Mouse (Mus musculus): ENCODE results near the gene Sohlh2. TPM values are rescaled to one million over a fixed set of nuclear protein-coding genes. Genes with fewer than 3 reads are reported as not detected.
"Not testable (repeated sequence)": the region's sequence is repeated elsewhere in the genome, so short reads cannot be mapped to it uniquely, and the experiment has no call there.

Sohlh2 gene
- polyA plus RNA-seq, 1 experiment from 2014 or later: 0.15 TPM

DNA sequence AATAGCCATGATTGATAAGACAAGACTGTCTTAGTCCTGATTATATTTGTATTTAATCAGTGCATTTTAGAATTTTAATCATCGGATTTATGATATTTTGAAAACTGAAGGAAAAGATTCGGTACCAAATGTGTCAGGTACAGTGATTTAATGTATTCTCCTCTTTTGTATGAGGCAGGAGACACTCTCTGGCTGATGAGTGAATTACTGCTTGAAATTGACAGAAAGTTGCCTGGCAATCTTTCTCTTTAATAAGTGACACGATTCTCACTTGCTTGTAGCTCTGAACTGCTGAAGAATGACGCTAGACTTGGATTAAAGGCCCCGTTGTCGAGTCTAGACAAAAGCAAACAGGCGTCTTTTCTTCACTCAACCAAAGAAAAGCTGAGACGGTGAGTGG, 13.0 kb downstream of the Sohlh2 start:
- no peak overlapping the region for H3K27ac ChIP-seq (replicated peaks; ENCODE audit: low read depth, low read length)
- H3K4me2 ChIP-seq (ENCODE audit: low read depth, low read length): no peak overlapping the region
- H3K4me1 ChIP-seq (ENCODE audit: control insufficient read depth, insufficient read depth, low read length): no peaks in the 10 kb centered on the region
- H3K4me3 ChIP-seq (ENCODE audit: low read depth, low read length): no peak overlapping the region
- DNase-seq (ENCODE audit: low spot score): no peak
- no peaks in the 10 kb centered on the region for H3K36me3 ChIP-seq (ENCODE audit: control insufficient read depth, insufficient read depth, low read length)
- H3K27me3 ChIP-seq (replicated peaks; ENCODE audit: control insufficient read depth, insufficient read depth, low read length): no peaks in the 10 kb centered on the region
- whole genome bisulfite sequencing: 79% methylated on average over 8 of the region's 8 CpGs
- no peak overlapping the region for H3K9ac ChIP-seq (ENCODE audit: low read depth, low read length)
- no peak for ATAC-seq (ENCODE audit: low read depth)
- no peaks in the 10 kb centered on the region for H3K9me3 ChIP-seq (ENCODE audit: control insufficient read depth, low read length)

DNA sequence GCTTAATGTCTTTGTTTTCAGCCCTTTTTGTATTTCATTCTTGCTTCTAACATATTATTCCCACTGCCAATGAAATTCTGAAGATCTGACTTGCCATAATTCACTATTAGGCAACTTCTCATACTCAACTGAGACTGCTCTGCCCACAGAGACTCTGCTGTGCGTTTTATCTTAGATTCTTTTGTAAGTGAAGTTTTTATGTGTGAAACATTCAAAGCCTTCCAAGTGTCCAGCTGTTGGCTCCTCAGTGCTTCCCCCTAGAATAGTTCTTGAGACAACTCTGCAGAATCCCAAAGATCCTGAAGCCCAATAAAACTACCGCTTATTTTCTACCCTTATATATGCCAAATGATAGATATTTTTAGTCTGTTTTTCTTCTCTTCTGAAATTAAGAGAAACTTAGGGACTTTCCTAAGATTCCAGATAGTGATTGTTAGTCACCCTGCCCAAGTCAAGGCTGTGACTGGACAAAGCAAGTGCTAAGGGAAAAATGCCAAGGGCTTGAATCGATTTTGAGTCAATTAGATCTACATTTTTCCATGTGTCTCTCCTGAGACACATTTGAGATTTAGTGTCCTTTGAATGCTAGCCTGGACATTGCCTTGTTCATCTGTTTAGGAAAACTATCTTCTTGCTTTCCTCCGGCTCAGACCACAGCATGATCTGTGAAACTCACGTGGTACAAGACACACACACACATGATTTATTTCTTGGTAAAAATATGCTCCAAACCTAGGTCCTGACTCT, 13.9 kb downstream of the Sohlh2 start:
- H3K27ac ChIP-seq (replicated peaks; ENCODE audit: low read depth, low read length): no peak overlapping the region
- no peak for ATAC-seq (ENCODE audit: low read depth)
- H3K9ac ChIP-seq (ENCODE audit: low read depth, low read length): no peak overlapping the region
- 83% methylated on average over 5 of the region's 5 CpGs for WGBS
- no peak overlapping the region for H3K4me2 ChIP-seq (ENCODE audit: low read depth, low read length)
- no peaks in the 10 kb centered on the region for H3K36me3 ChIP-seq (ENCODE audit: control insufficient read depth, insufficient read depth, low read length)
- H3K27me3 ChIP-seq (replicated peaks; ENCODE audit: control insufficient read depth, insufficient read depth, low read length): no peaks in the 10 kb centered on the region
- H3K9me3 ChIP-seq (ENCODE audit: control insufficient read depth, low read length): no peaks in the 10 kb centered on the region
- H3K4me1 ChIP-seq (ENCODE audit: control insufficient read depth, insufficient read depth, low read length): no peaks in the 10 kb centered on the region
- no peak overlapping the region for H3K4me3 ChIP-seq (ENCODE audit: low read depth, low read length)
- no peak for DNase-seq (ENCODE audit: low spot score)

DNA sequence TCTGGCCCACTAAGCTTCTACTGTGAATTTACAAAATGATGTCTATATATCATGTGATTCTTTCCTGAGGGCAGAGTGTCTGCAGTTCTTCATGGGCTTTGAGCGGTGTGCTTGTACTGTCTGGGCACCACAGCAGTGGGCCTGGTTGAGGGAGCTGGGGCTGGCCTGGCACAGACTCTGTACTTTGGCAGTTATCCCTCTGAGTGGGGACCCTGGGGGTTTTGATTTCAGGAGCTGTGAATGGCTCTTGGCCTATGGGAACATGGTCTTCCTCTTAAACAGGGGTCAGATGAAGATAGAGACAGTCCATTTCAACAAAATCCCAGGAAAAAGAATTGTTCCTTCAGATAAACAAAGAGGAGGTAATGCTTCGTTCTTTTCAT, 14.5 kb downstream of the Sohlh2 start:
- no peaks in the 10 kb centered on the region for H3K27me3 ChIP-seq (replicated peaks; ENCODE audit: control insufficient read depth, insufficient read depth, low read length)
- no peaks in the 10 kb centered on the region for H3K36me3 ChIP-seq (ENCODE audit: control insufficient read depth, insufficient read depth, low read length)
- no peak overlapping the region for H3K27ac ChIP-seq (replicated peaks; ENCODE audit: low read depth, low read length)
- H3K4me2 ChIP-seq (ENCODE audit: low read depth, low read length): no peak overlapping the region
- no peak for ATAC-seq (ENCODE audit: low read depth)
- H3K4me1 ChIP-seq (ENCODE audit: control insufficient read depth, insufficient read depth, low read length): no peaks in the 10 kb centered on the region
- WGBS: 94% methylated on average over 2 of the region's 2 CpGs
- DNase-seq (ENCODE audit: low spot score): no peak
- H3K9ac ChIP-seq (ENCODE audit: low read depth, low read length): no peak overlapping the region
- no peak overlapping the region for H3K4me3 ChIP-seq (ENCODE audit: low read depth, low read length)
- no peaks in the 10 kb centered on the region for H3K9me3 ChIP-seq (ENCODE audit: control insufficient read depth, low read length)

DNA sequence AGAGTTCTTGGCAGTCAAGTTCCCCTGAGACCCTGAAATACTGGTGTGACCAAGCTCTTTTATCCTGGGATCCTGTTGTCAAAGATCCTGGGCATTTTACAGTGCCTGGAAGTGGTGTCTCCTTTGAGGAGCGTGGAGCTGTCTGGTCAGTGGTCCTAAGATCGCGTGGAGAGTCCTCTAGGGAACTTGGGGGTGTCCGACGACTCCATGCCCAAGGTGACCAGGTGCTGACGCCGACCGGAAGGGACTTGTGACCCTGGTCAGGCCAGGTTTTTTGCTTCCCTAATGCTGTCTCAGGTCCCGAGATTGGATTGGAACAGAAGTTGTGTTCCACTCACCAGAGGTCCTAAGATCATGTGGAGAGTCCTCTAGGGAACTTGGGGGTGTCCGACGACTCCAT, 21.8 kb downstream of the Sohlh2 start:
- H3K27me3 ChIP-seq (replicated peaks; ENCODE audit: control insufficient read depth, insufficient read depth, low read length); H3K36me3 ChIP-seq (ENCODE audit: control insufficient read depth, insufficient read depth, low read length): not testable (repeated sequence)

DNA sequence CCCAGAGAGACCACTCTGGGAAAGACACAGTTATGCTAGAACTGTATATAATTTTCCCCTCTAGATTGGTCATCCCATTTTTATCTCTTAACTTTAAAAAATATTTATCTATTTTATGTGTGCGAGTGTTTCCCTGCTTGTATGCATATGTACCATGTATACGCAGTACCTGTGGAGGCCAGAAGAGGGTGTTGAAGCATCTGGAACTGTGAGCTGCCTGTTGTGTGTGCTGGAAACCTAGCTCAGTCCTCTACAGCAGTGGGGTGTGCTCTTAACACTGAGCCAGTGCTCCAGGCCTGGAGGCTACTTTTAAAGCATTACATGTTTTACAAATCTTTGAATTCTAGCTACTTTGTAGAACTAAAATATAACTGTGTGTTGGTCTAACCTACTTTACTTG, 24.6 kb downstream of the Sohlh2 start:
- no peak overlapping the region for H3K4me3 ChIP-seq (ENCODE audit: low read depth, low read length)
- no peaks in the 10 kb centered on the region for H3K27me3 ChIP-seq (replicated peaks; ENCODE audit: control insufficient read depth, insufficient read depth, low read length)
- no peaks in the 10 kb centered on the region for H3K9me3 ChIP-seq (ENCODE audit: control insufficient read depth, low read length)
- H3K9ac ChIP-seq (ENCODE audit: low read depth, low read length): no peak overlapping the region
- 98% methylated on average over 2 of the region's 2 CpGs for WGBS
- H3K4me2 ChIP-seq (ENCODE audit: low read depth, low read length): no peak overlapping the region
- no peaks in the 10 kb centered on the region for H3K4me1 ChIP-seq (ENCODE audit: control insufficient read depth, insufficient read depth, low read length)
- DNase-seq (ENCODE audit: low spot score): no peak
- ATAC-seq (ENCODE audit: low read depth): no peak
- H3K27ac ChIP-seq (replicated peaks; ENCODE audit: low read depth, low read length): no peak overlapping the region
- no peaks in the 10 kb centered on the region for H3K36me3 ChIP-seq (ENCODE audit: control insufficient read depth, insufficient read depth, low read length)

More for the DNA sequence above, 21.8 kb downstream of the Sohlh2 start:
- H3K4me1 ChIP-seq (ENCODE audit: control insufficient read depth, insufficient read depth, low read length); DNase-seq (ENCODE audit: low spot score); H3K9ac ChIP-seq (ENCODE audit: low read depth, low read length); ATAC-seq (ENCODE audit: low read depth); H3K4me3 ChIP-seq (ENCODE audit: low read depth, low read length); H3K9me3 ChIP-seq (ENCODE audit: control insufficient read depth, low read length); H3K27ac ChIP-seq (replicated peaks; ENCODE audit: low read depth, low read length); H3K4me2 ChIP-seq (ENCODE audit: low read depth, low read length): not testable (repeated sequence)
- WGBS: 92% methylated on average over 10 of the region's 11 CpGs

DNA sequence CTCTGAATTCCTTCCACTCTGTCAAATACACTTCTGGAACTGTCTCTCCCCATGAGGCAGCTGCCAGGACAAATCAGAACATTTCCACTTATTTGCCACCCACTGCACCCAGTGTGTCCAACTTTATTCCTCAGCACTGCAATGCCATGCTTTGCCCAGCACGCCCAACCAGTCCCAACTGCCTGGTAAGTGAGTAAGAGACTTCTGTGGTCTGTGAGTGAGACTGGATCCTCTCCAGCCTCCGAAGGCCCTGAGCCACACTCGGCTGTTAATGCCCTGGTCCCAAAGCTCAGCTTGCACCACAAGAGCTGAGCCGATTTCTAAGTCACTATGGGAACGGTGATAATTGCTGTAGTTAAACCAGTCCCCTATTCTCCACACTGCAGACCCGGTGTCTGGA, 25.8 kb downstream of the Sohlh2 start:
- H3K9ac ChIP-seq (ENCODE audit: low read depth, low read length): no peak overlapping the region
- H3K27me3 ChIP-seq (replicated peaks; ENCODE audit: control insufficient read depth, insufficient read depth, low read length): no peaks in the 10 kb centered on the region
- no peaks in the 10 kb centered on the region for H3K9me3 ChIP-seq (ENCODE audit: control insufficient read depth, low read length)
- no peak overlapping the region for H3K27ac ChIP-seq (replicated peaks; ENCODE audit: low read depth, low read length)
- H3K36me3 ChIP-seq (ENCODE audit: control insufficient read depth, insufficient read depth, low read length): no peaks in the 10 kb centered on the region
- 0 out of 2 replicates have a peak, but pooled peaks cover 5% of the 10 kb centered on the region for H3K4me1 ChIP-seq (ENCODE audit: control insufficient read depth, insufficient read depth, low read length)
- H3K4me3 ChIP-seq (ENCODE audit: low read depth, low read length): no peak overlapping the region
- DNase-seq (ENCODE audit: low spot score) (peak; percentile 35), ATAC-seq (ENCODE audit: low read depth) (peak; percentile 73)
- 48% methylated on average over 6 of the region's 6 CpGs for WGBS
- H3K4me2 ChIP-seq (ENCODE audit: low read depth, low read length): no peak overlapping the region

DNA sequence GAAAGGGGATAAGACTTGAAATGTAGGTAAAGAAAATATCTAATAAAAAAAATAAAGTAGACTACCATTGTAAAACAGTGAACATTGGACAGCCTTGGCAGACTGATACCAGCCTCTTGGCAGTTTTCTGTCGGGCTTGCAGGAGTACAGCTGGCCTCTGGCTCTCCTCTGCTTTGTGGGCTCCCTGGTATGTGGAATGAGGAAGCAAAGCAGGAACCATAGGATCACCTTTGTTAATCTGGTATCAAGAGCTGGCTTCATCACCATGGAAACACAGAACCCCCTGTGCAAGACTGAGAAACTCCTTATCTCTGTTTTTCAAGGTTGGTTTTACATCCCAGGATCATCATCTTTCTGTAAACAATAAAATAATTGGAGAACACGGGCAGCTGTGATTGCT, 30.4 kb downstream of the Sohlh2 start:
- Histone ChIP-seq H3K9ac (ENCODE audit: low read depth, low read length) (no peak overlapping the region), H3K27ac (replicated peaks; ENCODE audit: low read depth, low read length) (no peak overlapping the region), H3K36me3 (ENCODE audit: control insufficient read depth, insufficient read depth, low read length) (no peaks in the 10 kb centered on the region), H3K4me3 (ENCODE audit: low read depth, low read length) (no peak overlapping the region), H3K4me2 (ENCODE audit: low read depth, low read length) (no peak overlapping the region), H3K4me1 (ENCODE audit: control insufficient read depth, insufficient read depth, low read length) (peaks cover 19% of the 10 kb centered on the region; the same call in 1 of the 2 replicates), H3K27me3 (replicated peaks; ENCODE audit: control insufficient read depth, insufficient read depth, low read length) (no peaks in the 10 kb centered on the region), H3K9me3 (ENCODE audit: control insufficient read depth, low read length) (no peaks in the 10 kb centered on the region)
- DNase-seq (ENCODE audit: low spot score) (peak; percentile 64), ATAC-seq (ENCODE audit: low read depth) (peak; percentile 79; the same call in 1 of the 2 replicates)
- WGBS: 28% methylated on average over 2 of the region's 2 CpGs

DNA sequence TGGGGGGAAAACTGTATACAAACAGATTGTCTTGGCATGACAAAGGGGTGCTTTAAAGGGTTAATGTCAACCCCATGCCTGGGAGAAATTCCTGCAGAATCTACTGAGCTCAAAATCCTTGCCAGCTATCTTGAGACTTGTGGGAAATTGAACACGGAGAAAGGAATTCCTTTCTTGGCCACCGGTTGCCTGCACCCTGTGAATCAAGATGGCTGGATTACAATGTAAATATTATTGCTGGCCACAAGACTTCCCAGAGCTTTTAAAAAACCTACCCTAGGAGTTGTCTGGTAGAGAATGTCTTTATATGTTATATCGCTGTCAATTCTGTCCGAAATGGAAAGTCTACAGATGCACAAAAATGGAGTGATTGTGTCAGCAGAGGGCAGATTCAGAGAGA, 32.0 kb downstream of the Sohlh2 start:
- ATAC-seq (ENCODE audit: low read depth): 0 out of 2 replicates have a peak, but pooled peaks have one; percentile 57
- peak overlapping the region; percentile 50; the same call in 1 of the 2 replicates for H3K27ac ChIP-seq (replicated peaks; ENCODE audit: low read depth, low read length)
- no peak overlapping the region for H3K9ac ChIP-seq (ENCODE audit: low read depth, low read length)
- no peaks in the 10 kb centered on the region for H3K27me3 ChIP-seq (replicated peaks; ENCODE audit: control insufficient read depth, insufficient read depth, low read length)
- 37% methylated on average over 4 of the region's 4 CpGs for WGBS
- no peak overlapping the region; the same call in 1 of the 2 replicates for H3K4me2 ChIP-seq (ENCODE audit: low read depth, low read length)
- peak; percentile 80 for DNase-seq (ENCODE audit: low spot score)
- no peaks in the 10 kb centered on the region for H3K36me3 ChIP-seq (ENCODE audit: control insufficient read depth, insufficient read depth, low read length)
- H3K4me3 ChIP-seq (ENCODE audit: low read depth, low read length): no peak overlapping the region
- no peaks in the 10 kb centered on the region for H3K9me3 ChIP-seq (ENCODE audit: control insufficient read depth, low read length)
- H3K4me1 ChIP-seq (ENCODE audit: control insufficient read depth, insufficient read depth, low read length): peaks cover 19% of the 10 kb centered on the region; the same call in 1 of the 2 replicates

DNA sequence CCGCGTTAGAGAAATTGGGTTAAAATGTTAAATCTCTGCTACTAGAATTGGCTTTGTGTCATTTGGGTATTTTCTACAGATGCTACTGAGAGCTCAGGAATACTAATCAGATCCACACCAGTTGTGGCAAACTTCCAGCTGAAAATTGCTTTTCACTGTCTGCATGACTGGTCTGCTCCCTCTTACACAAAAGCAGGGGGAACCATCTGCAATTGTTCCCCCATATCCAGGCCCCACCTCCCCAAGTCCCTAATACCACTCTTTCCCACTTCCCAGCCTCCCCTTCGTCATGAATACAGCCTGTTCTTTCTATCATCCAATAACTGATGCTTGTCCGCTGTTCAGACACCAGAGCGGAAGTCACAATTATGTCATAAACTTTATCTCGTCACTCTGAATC, 32.6 kb downstream of the Sohlh2 start:
- ATAC-seq (ENCODE audit: low read depth): 0 out of 2 replicates have a peak, but pooled peaks have one; percentile 15
- Histone ChIP-seq H3K4me3 (ENCODE audit: low read depth, low read length) (no peak overlapping the region), H3K27me3 (replicated peaks; ENCODE audit: control insufficient read depth, insufficient read depth, low read length) (no peaks in the 10 kb centered on the region), H3K9me3 (ENCODE audit: control insufficient read depth, low read length) (no peaks in the 10 kb centered on the region), H3K4me2 (ENCODE audit: low read depth, low read length) (no peak overlapping the region), H3K9ac (ENCODE audit: low read depth, low read length) (no peak overlapping the region), H3K36me3 (ENCODE audit: control insufficient read depth, insufficient read depth, low read length) (no peaks in the 10 kb centered on the region), H3K4me1 (ENCODE audit: control insufficient read depth, insufficient read depth, low read length) (peaks cover 19% of the 10 kb centered on the region; the same call in 1 of the 2 replicates), H3K27ac (replicated peaks; ENCODE audit: low read depth, low read length) (peak overlapping the region; percentile 50; the same call in 1 of the 2 replicates)
- DNase-seq (ENCODE audit: low spot score): peak; percentile 81
- 67% methylated on average over 6 of the region's 6 CpGs for WGBS
